Mouse (Mus musculus) stomach, postnatal 0 days (tissue): ENCODE measurements around the gene Mtmr3. TPM values are rescaled to one million over a fixed set of nuclear protein-coding genes. Genes with fewer than 3 reads are reported as not detected.

Experiments
- ATAC-seq: fragments of 200-750 bp; cut with Nextera tagmentation; 2 replicates; pipeline ENCODE4 v1.8.0; 2017; ENCODE audit not compliant: low FRiP score, low TSS enrichment
- DNase-seq: peaks from one replicate; pipeline ENCODE4 v3.0.0-alpha.2; 2016; ENCODE audit warnings: low spot score
- H3K27ac ChIP-seq: fragments of 300-500 bp; sonication (generic); replicated peaks from 2 replicates; pipeline ENCODE4 v1.5.1; 2014; ENCODE audit warnings: mild to moderate bottlenecking, control low read depth
- H3K27me3 ChIP-seq: fragments of 300-500 bp; sonication (generic); 2 replicates; pipeline ENCODE4 v1.6.1; 2014; ENCODE audit warnings: low read length; ENCODE audit not compliant: control insufficient read depth, insufficient read depth
- H3K36me3 ChIP-seq: fragments of 300-500 bp; sonication (generic); 2 replicates; pipeline ENCODE4 v1.6.1; 2014; ENCODE audit warnings: low read length, mixed read lengths; ENCODE audit not compliant: control insufficient read depth, insufficient read depth
- H3K4me1 ChIP-seq: fragments of 300-500 bp; sonication (generic); replicated peaks from 2 replicates; pipeline ENCODE4 v1.6.1; 2014; ENCODE audit warnings: antibody characterized with exemption; ENCODE audit not compliant: control insufficient read depth, insufficient read depth
- H3K4me2 ChIP-seq: fragments of 300-500 bp; sonication (generic); replicated peaks from 2 replicates; pipeline ENCODE4 v1.6.1; 2014; ENCODE audit warnings: low read depth, mild to moderate bottlenecking, control low read depth, moderate library complexity
- H3K4me3 ChIP-seq: fragments of 300-500 bp; sonication (generic); 2 replicates; pipeline ENCODE4 v1.5.1; 2014; ENCODE audit warnings: low read depth, low read length, control low read depth
- H3K9ac ChIP-seq: fragments of 300-500 bp; sonication (generic); 2 replicates; pipeline ENCODE4 v1.6.1; 2014; ENCODE audit warnings: mild to moderate bottlenecking, low read length, control low read depth, mixed read lengths
- H3K9me3 ChIP-seq: fragments of 300-500 bp; sonication (generic); 2 replicates; pipeline ENCODE4 v1.6.1; 2016; ENCODE audit warnings: low read length; ENCODE audit not compliant: control insufficient read depth
- CTCF ChIP-seq: IDR thresholded peaks from 2 replicates; pipeline ENCODE4 v1.5.1; 2016; ENCODE audit warnings: antibody characterized with exemption, low read depth, mild to moderate bottlenecking, moderate library complexity
- EP300 ChIP-seq: optimal IDR thresholded peaks from 2 replicates; pipeline ENCODE3; 2016; ENCODE audit warnings: antibody characterized with exemption
- WGBS: fragments of 180-500 bp; shearing (Covaris S2); extraction: QIAGEN DNeasy Blood & Tissue Kit; methylation state at CpG from one replicate; pipeline ENCODE4 v1.1.7; 2014; 5-methylcytosine and 5-hydroxymethylcytosine counted together
- polyA plus RNA-seq: library from polyadenylated mRNA; unstranded; fragments of >200 nt; fragmentation: Nextera tagmentation; extraction: Ambion mirVana; gene quantifications from 2 replicates; pipeline ENCODE4 v1.2.1, GENCODE M21; 2015

Mtmr3 gene
- polyA plus RNA-seq, 1 experiment from 2014 or later, result 11.7 TPM

GRCm38 (mm10) chr11:4636782-4637342 lies 42.2 kb upstream of the Mtmr3 start:
- peak overlapping the region; percentile 94 for H3K27ac ChIP-seq
- DNase-seq (no peak), ATAC-seq (no peak)
- peaks cover 3% of the 10 kb centered on the region; the same call in 1 of the 2 replicates for H3K4me1 ChIP-seq
- no peak for TF ChIP-seq CTCF
- TF ChIP-seq EP300, result no peak
- peak overlapping the region; percentile 80 for H3K4me2 ChIP-seq
- H3K27me3 ChIP-seq, result no peaks in the 10 kb centered on the region
- 0 out of 2 replicates have a peak, but pooled peaks cover 2% of the 10 kb centered on the region for H3K36me3 ChIP-seq
- peak overlapping the region; percentile 78 for H3K4me3 ChIP-seq
- WGBS, result 38% methylated on average over 5 of the region's 5 CpGs
- no peaks in the 10 kb centered on the region for H3K9me3 ChIP-seq
- H3K9ac ChIP-seq, result no peak overlapping the region

GRCm38 (mm10) chr11:4634395-4634794 lies 39.7 kb upstream of the Mtmr3 start:
- Histone ChIP-seq H3K27ac (no peak overlapping the region), H3K4me1 (peaks cover 3% of the 10 kb centered on the region; the same call in 1 of the 2 replicates), H3K4me2 (no peak overlapping the region), H3K4me3 (no peak overlapping the region), H3K9ac (no peak overlapping the region), H3K36me3 (no peaks in the 10 kb centered on the region), H3K9me3 (no peaks in the 10 kb centered on the region), H3K27me3 (no peaks in the 10 kb centered on the region)
- DNase-seq (no peak), ATAC-seq (no peak)
- TF ChIP-seq EP300 (no peak), CTCF (no peak)
- 55% methylated on average over 5 of the region's 5 CpGs for WGBS

GRCm38 (mm10) chr11:4633420-4633819 lies 38.8 kb upstream of the Mtmr3 start:
- ATAC-seq, result no peak
- H3K27ac ChIP-seq, result no peak overlapping the region
- no peaks in the 10 kb centered on the region for H3K36me3 ChIP-seq
- TF ChIP-seq EP300 (no peak), CTCF (no peak)
- H3K9me3 ChIP-seq, result no peaks in the 10 kb centered on the region
- peaks cover 3% of the 10 kb centered on the region; the same call in 1 of the 2 replicates for H3K4me1 ChIP-seq
- no peak overlapping the region for H3K4me3 ChIP-seq
- H3K9ac ChIP-seq, result no peak overlapping the region
- 14% methylated on average over 2 of the region's 2 CpGs for WGBS
- DNase-seq, result no peak
- no peaks in the 10 kb centered on the region for H3K27me3 ChIP-seq
- no peak overlapping the region for H3K4me2 ChIP-seq

- TF ChIP-seq CTCF (no peak), EP300 (no peak)
- H3K4me3 ChIP-seq, result no peak overlapping the region
- no peaks in the 10 kb centered on the region for H3K36me3 ChIP-seq
- ATAC-seq (no peak), DNase-seq (no peak)
- H3K4me2 ChIP-seq, result no peak overlapping the region
- no peaks in the 10 kb centered on the region for H3K9me3 ChIP-seq
- H3K27me3 ChIP-seq, result no peaks in the 10 kb centered on the region
- H3K9ac ChIP-seq, result no peak overlapping the region
- H3K4me1 ChIP-seq, result no peaks in the 10 kb centered on the region
- WGBS, result 30% methylated on average over 8 of the region's 8 CpGs
- H3K27ac ChIP-seq, result 0 out of 2 replicates have a peak overlapping the region, but pooled peaks have one; percentile 4
These were observed 35.2 kb upstream of the Mtmr3 start for GRCm38 (mm10) chr11:4629861-4630280.

GRCm38 (mm10) chr11:4627636-4628035 lies 33.0 kb upstream of the Mtmr3 start:
- no peak overlapping the region for H3K4me3 ChIP-seq
- WGBS, result 57% methylated on average over 7 of the region's 7 CpGs
- H3K27ac ChIP-seq, result no peak overlapping the region
- TF ChIP-seq CTCF (no peak), EP300 (no peak)
- no peak for ATAC-seq
- no peaks in the 10 kb centered on the region for H3K27me3 ChIP-seq
- no peak overlapping the region for H3K4me2 ChIP-seq
- H3K36me3 ChIP-seq, result no peaks in the 10 kb centered on the region
- no peaks in the 10 kb centered on the region for H3K4me1 ChIP-seq
- H3K9me3 ChIP-seq, result no peaks in the 10 kb centered on the region
- H3K9ac ChIP-seq, result no peak overlapping the region
- no peak for DNase-seq

GRCm38 (mm10) chr11:4625931-4626330 lies 31.3 kb upstream of the Mtmr3 start:
- no peak overlapping the region for H3K4me3 ChIP-seq
- no peak overlapping the region for H3K4me2 ChIP-seq
- no peaks in the 10 kb centered on the region for H3K9me3 ChIP-seq
- H3K4me1 ChIP-seq, result no peaks in the 10 kb centered on the region
- TF ChIP-seq CTCF (no peak), EP300 (no peak)
- H3K9ac ChIP-seq, result no peak overlapping the region
- DNase-seq (no peak), ATAC-seq (no peak)
- H3K27ac ChIP-seq, result no peak overlapping the region
- WGBS, result 73% methylated on average over 7 of the region's 7 CpGs
- H3K36me3 ChIP-seq, result no peaks in the 10 kb centered on the region
- no peaks in the 10 kb centered on the region for H3K27me3 ChIP-seq
